Mouse (Mus musculus) spleen, embryonic (tissue): ENCODE results near the gene Acp5.
"Not testable (repeated sequence)": the region's sequence is repeated elsewhere in the genome, so short reads cannot be mapped to it uniquely, and the experiment has no call there.

Experiments
- CTCF ChIA-PET: fragments of 350-600 bp; sonication (Branson Sonifier 250); formaldehyde crosslinking; loops from one replicate; lab custom pipeline; 2022; lab: Charles Lee

Acp5 gene

DNA sequence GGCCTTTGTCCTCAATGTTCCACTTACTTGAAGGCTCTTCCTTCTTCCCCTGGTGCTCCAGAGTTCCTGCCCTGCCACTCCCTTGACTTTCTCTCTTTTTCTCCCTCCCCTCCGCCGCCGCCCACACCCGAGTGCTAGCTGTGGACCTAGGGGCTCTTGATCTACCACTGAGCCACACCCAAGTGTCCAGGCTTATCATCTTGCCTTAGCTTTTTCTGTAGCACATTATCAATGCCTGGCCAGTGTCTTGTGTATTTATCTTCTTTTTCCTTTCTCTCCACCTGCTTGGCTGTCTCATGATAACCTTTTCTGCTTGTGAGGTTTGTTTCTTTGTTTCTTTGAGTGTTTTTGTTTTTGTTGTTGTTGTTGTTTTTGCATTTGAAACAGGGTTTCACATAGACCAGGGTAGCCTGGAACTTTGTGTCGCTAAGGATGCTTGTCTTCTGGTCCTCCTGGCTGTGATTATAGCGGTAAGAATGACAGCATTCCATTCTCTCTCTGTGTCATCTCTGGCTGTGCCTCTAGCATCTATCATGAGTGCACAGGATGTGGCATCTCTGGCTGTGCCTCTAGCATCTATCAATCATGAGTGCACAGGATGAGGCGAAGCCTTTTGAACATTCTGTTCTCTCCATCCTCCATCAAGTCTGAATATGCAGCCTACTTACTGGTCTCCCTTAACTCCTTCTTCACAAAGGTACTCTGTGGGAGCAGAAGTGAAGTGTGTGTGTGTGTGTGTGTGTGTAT is at the start of gene Acp5:
Gene Acp5, minus strand, starts transcription at position 68 of the 747 bp plus-strand sequence.
- CTCF ChIA-PET, result no interaction called here

DNA sequence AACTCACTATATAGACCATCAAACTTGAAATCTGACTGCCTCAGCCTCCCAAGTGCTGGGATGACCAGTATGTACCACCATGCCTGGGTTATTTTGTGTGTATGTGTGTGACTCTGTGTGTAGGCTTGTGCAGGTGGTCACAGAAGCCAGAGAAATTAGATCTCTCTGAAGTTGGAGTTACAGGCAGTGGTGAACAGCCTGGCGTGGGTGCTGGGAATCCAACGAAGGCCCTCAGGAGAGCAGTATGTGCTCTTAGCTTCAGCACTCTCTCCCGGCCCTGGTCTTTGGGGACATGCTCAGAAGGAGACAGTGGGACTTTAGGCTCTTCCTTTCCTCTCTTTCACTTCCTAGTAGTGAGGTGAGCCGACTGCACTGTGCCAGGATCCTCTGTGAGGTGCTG is 36.8 kb upstream of the Acp5 start:
- CTCF ChIA-PET, result no interaction called here

DNA sequence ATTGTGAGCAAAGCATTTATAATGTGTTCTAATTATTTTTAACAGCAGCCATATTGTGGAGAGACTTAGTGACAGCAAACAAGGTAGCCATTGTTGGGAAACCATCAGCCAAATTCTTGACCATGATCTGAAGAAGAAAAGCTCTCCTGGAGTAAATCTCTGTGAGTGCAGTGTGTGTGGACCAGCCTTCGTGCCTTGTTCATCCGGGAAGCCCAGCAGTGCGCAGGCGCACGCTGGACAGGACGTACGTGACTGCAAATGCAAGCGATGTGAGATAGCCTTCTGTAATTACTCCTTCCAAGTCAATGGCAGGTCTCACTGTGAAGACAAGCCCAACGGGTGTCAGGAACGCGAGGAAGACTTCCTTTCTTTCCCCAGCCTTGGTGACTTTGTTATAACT is 33.8 kb upstream of the Acp5 start:
- CTCF ChIA-PET, result no interaction called here

DNA sequence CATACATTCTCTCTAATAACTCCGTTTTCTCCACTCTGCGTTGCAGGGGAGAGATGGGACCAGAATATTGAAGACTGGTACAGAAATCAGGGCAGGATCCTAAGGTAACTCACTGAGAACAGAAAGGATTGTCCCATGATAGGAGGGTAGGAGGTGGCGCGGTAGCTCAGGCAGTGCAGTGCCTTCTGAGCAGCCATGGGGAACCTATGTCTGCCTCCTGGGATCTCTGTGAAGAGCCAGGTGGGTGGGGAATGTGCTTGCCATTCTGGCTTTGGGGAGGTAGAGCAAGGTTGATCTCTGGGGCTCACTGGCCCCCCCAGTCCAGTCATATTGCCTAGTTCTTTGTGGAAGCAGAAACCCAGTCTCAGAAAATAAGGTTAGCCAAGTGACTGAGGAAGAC is 32.2 kb upstream of the Acp5 start:
- CTCF ChIA-PET, result no interaction called here

DNA sequence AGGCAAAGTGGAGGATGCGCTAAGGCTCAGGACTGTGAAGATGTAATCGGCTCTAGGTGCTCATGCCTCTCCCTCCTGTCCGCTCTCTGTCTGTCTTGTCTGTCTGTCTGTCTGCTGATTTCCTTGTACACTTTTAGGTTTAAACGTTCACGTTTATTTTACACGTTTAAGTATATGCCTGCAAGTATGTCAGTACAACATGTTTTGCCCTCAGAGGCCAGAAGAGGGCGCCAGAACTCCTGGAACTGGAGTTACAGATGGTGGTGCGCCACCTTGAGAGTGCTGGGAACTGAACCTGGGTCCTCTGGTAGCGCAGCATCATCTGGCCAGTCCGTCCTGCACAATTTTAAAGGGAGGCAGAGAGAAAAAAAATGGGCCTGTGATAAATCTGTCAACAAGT is 31.2 kb upstream of the Acp5 start:
- CTCF ChIA-PET, result no interaction called here

DNA sequence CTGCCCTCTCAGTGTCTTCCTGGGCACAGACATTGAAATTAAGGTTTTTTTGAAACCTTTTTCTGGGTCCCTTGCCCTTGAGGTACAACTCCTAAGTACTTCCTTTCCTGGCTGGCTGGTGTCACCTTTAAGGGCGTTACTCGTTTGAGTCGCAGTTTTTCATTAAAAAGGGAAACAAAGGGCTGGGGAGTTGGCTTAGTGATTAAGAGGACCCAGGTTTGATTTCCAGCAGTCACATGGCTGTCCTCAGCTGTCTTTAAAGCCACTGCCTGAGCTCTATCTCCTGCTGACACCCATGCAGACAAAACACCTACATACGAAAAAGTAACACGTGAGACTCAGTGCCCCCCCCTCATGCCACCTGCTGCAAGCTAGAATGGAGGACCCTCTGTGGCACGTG is 30.5 kb upstream of the Acp5 start:
- CTCF ChIA-PET, result no interaction called here

DNA sequence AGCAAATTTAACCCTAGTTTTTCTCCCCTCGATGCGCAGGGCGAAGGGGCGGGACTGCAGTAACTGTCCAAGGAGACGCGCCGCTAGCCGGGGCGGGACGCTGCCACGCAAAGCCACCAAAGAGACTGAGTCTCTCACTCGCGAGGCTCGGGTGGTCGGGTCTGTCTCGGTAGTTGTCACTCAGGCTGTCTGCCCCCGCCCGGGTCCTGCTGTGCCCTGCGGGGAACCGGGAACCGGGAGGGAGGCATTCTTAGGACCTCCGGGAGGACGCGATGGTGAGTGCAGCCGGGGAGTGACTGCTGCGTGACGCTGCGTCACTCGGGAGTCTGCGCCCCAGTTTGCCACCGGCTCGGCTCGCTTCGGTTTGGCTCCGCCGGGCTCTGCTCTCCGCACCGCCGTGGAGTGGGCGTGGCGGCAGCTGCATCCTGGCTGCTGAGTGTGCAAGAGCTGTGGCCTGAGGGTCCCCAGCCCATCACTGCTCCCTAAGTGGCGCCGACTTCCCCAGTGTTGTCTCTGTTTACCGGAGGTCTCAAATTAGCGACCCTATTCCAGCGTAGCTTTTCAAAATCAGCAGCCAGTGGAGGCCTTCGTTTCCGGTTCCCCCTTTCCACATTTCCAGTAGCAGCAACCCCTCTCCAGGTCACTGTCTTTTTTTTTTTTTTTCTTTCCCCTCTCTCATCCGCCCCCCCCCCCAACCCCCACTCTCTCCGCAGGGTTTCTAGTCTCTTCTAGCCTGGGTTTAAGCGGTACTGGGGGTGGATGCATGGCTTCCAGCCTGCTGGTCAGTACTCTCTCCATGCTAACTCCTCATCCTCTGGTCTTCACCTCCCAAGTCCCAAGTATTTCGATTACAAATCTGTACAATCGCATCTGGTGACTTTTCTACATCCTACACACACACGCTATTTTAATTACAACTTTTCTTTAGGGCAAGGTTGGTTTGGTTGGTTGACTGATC is 29.5 kb upstream of the Acp5 start:
- CTCF ChIA-PET, result interaction anchor here (0.6 kb wide), 1 partner anchor 165 kb away, joined by 7 read pairs; no protein-coding TSS in a partner anchor

DNA sequence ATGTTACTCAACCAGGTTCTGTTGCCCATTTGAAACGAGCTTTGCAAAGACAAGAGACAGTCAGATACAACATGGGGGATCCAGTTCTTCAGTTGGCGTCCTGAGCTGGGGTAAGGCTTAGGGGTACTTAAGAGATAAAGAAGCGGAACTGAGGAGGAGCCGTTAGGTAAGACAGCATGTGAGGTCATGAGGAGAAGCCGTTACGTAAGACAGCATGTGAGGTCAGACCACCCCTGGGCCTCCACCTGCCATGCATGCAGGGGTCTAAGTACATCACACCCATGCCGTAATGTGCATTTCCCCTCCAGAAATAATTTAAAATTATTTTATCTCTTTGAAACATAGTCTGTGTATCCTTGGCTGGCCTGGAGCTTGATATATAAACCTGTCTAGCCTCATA is 27.4 kb upstream of the Acp5 start:
- CTCF ChIA-PET, result no interaction called here

DNA sequence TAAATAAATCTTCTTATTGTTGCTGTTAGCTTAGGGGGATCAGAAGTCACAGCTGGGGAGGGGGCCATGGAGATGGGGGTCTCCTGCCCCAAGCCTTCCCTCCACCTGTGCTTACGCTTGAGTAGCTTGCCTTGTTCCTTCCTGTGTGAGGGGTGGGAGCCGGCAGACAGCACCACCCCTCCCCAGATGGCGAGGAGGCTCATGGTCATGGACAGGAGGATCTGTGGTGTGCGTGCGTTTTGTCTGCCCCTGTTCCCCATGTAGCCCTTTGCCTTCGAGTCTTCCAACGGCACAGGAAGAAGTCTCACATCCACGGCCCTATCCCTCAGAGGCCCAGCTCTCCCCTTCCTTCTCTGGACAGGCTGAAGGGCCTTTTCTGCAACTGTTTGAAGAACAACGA is 26.8 kb upstream of the Acp5 start:
- CTCF ChIA-PET, result no interaction called here

DNA sequence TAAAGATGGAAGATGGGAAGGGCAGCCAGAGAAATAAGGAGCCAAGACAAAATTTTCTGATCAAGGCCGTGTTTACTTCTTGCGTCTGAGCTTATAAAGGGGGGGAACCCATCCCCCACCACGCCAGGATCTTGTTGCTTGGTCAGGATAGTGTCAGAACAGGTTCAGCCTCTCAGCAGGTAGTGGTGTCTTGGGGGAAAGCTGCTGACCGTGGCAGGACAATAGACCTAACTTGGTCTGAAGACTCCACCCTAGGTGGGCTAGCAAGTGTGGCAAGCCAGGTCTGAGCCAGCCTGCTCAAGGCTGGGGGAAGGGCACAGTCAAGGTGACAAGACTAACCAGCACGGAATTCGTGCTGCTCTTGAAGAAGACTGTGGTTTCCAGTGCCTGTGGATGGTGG is 25.8 kb upstream of the Acp5 start:
- CTCF ChIA-PET, result no interaction called here

DNA sequence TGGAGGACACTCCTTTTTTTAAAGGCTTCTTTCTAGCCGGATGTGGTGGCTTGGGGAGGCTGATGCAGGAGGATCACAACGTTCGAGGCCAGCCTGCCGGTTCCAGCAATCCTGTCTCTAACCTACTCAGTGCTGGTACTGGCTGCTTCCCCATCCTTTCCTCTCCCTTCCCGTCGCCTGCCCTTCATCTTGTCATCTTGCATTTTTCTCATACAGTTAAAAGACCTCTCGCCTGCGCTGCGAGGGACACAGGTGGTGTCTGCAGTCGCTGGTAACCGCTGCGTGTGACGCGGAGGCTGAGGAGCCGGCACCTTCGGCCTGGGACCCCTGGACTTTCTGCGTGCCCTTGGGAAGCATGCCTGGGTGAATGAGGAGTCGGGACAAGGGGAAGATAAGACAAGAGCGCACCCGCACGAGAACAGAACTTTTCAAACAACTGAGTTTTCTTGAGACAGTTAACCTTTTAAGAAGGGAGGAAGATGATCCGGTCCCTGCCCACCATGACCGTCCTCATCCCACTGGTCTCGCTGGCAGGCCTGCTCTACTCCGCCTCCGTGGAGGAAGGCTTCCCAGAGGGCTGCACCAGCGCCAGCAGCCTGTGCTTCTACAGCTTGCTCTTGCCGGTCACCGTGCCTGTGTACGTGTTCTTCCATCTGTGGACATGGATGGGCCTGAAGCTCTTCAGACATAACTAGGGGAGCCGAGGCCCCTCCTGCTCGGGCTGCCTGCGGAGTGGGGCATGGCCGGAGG is 22.2 kb upstream of the Acp5 start:
- CTCF ChIA-PET, result interaction anchor here (0.6 to 1.1 kb wide), 2 partner anchors 62 to 251 kb away, joined by 4 to 7 read pairs; no protein-coding TSS in a partner anchor

DNA sequence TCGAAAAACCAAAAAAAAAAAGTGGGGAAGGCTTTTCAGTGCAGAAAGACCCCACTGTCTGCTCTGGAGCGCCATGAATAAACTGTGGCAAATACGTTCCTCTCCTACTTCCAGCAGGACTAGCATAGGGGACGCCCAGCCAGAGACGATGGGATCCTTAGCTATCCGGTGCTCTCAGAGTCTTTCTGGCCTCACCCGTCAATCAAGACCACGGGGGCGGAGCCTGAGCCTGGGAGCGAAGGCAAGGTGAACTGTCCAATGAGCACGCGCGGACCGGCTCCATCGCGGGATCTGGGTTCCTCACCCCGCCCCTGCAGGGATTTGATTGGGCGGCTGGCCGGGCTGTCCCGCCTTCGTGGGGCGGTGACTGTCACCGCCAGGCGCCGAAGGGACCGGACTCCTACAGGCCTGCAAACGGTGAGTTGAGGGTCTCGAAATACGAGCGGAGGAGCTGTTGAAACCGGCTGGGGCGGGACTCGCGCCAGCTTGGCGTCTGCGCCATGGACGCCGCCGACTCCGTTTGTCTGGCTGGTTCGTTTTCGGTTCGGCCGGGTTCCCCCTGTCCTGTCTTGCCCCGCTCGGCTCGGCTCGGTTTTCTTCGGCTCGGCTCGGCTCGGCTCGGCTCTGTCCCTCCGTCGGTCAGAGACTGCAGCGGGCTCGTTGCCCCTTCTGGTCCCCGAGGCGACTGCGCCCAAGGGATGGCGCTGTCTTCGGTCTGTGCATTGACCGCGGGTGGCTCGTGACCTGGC is 21.2 kb upstream of the Acp5 start, which contains the start of gene Pigyl:
Gene Pigyl, plus strand, starts transcription at position 350 of the 749 bp plus-strand sequence.
- CTCF ChIA-PET, result interaction anchor here (0.6 to 0.7 kb wide), 3 partner anchors 68 to 255 kb away, joined by 3 to 6 read pairs (median 3); partner anchors contain the start of gene Zfp599

DNA sequence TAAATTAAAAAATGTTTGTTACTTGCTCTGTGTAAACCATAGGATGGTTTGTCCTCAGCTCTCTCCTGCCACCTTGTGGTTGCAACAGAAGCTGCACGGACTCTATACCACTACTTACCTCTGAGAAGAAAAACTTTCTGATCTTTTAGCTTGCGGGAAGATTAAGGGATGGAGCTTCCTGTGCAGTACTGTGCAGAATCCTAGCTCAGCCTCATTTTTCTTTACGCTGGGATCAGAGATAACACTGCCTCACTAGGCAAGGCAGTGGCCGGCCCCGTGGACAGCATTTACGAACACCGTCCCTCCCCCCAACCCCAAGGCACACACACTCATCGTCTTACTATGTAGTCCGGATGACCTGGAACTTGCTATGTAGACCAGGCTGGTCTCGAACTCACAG is 20.1 kb upstream of the Acp5 start:
- CTCF ChIA-PET, result no interaction called here

DNA sequence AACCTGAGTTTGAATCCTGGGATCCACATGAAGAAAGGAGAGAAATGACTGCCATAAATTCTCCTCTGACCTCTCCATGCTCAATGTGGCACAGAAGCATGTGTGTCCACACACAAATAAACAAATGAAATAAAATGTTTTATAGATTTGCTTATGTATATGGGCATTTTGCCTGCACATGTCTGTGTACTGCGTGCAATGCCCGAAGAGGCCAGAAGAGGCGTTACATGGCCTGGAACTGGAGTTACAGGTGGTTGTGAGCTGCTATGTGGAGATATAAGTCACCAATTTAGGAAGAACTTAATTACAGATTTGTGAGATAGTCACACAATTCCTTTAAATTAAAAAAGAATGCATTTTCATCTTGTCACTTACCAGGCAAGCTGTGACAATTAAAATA is 18.3 kb upstream of the Acp5 start:
- CTCF ChIA-PET, result interaction anchor here (0.6 kb wide), 1 partner anchor 1518 kb away, joined by 3 read pairs; no protein-coding TSS in a partner anchor

DNA sequence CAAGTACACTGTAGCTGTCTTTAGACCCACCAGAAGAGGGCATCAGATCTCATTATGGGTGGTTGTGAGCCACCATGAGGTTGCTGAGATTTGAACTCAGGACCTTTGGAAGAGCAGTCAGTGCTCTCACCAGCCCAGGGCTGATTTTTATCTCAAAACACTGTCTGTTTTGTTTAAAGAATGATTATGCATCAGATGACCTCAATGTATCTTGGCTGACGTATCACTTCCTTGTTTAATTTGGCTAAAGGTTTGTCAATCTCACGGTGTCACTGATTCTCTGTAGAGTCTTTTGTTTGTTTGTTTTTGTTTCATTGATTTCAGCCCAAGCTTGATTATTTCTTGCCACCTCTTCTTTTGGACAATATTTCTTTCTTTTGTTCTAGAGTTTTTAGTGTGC is 15.4 kb upstream of the Acp5 start:
- CTCF ChIA-PET, result interaction anchor here (1.5 kb wide), 1 partner anchor 32 kb away, joined by 6 read pairs; no protein-coding TSS in a partner anchor

DNA sequence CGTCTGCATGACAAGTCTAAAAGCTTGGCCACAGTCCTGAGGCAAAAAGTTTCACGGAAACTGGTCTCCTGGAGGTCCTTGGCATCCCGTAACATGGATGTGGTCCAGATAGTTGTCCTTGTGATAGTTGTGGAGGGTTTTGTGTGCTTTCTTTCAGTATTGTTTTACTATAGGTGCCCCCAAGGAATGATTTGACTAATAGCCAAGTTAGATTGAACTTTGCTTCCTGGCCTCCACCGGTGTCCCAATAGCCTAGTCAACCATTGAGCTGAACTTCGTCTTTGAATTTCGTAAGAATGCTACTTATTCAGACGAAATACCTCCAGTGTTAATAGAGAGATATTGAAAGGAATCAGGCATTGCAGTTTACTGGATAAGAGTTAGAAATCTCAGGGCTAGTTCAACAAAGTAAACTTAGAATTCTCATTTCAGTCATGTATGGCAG is 14.8 kb upstream of the Acp5 start:
- CTCF ChIA-PET, result not testable (repeated sequence)

DNA sequence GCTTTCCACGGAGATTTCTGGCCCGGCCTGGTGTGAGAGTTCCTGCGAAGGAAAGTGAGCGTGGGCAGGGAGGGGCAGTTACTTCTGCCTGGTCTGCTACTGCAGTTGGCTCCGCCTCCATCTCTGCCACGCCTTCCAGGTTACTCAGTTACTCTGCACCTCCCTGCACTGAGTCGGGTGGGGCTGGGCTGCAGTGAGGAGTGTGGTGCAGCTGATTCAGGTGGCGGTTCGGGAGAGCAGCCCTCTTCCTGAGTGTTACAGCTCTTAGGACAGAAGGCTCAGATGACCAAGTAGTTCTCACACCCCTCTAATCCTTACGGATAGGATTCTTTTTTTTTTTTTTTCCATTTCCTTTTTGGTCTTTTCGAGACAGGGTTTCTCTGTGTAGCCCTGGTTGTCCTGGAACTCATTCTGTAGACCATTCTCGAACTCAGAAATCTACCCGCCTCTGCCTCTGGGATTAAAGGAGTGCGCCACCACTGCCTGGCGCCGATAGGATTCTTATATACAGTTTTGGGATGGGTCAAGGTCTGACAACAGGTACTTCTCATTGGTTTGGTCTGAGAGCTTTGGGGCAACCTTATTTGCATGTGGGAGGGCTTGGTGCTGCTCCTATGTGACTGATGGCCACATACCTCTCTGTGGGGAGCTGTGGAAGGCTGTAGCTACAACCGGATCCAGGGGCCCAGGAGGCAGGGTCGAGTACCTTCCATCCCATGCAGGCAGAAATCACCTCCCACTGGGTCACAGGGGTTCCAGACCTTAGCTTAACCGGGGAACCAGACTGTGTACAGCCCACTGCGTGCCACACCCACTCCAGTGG is 14.1 kb upstream of the Acp5 start:
- CTCF ChIA-PET, result interaction anchor here (0.7 kb wide), 1 partner anchor 105 kb away, joined by 4 read pairs; no protein-coding TSS in a partner anchor

DNA sequence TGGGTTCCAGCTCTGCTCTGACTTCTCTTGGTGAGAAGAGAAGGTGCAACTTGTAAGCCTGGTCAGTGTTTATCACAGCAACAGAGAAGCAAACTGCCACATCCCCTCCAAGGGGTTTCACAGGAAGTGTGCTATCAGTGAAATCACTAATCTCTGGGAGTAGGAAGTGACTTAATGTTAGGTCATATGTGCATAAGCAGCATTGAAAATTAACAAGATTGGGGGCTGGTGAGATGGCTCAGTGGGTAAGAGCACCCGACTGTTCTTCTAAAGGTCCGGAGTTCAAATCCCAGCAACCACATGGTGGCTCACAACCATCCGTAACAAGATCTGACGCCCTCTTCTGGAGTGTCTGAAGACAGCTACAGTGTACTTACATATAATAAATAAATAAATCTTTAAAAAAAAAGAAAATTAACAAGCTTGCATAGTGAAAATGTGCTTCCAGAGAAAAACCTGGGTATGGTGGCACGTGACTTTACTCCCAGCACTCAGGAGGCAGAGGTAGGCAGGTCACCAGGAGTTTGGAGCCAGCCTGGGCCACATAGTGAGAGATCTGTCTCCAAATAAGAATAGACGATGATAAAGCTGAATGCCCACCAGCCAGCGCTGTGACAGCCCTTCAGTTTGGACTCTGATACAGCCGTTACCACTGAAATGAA is 8.9 kb upstream of the Acp5 start:
- CTCF ChIA-PET, result interaction anchor here (0.6 to 1.0 kb wide), 3 partner anchors 28 to 59 kb away, joined by 3 to 4 read pairs (median 3); partner anchors contain the start of gene Ecsit
